Mouse (Mus musculus): ENCODE data around the gene Tmem121. TPM values are rescaled to one million over a fixed set of nuclear protein-coding genes. Genes with fewer than 3 reads are reported as not detected.

The Tmem121 gene
- polyA plus RNA-seq, 1 experiment from 2014 or later: 50.3 TPM

- Histone ChIP-seq H3K9ac (ENCODE audit: low read depth, low read length) (no peak overlapping the region), H3K36me3 (ENCODE audit: control insufficient read depth, insufficient read depth, low read length) (peaks cover 8% of the 10 kb centered on the region), H3K9me3 (replicated peaks; ENCODE audit: control insufficient read depth, low read length, poor library complexity, severe bottlenecking) (no peaks in the 10 kb centered on the region), H3K4me1 (ENCODE audit: control insufficient read depth, insufficient read depth, low read length) (peaks cover 6% of the 10 kb centered on the region), H3K27me3 (ENCODE audit: control insufficient read depth, insufficient read depth, low read depth, low read length) (peaks cover 8% of the 10 kb centered on the region), H3K4me3 (ENCODE audit: low read depth, low read length) (no peak overlapping the region), H3K4me2 (ENCODE audit: low read length) (no peak overlapping the region), H3K27ac (ENCODE audit: low read length) (no peak overlapping the region)
- WGBS: 44% methylated on average over 16 of the region's 16 CpGs
- ATAC-seq: no peak
Observed at GRCm38 (mm10) chr12:113148381-113149035, 37.2 kb upstream of the Tmem121 start.

- H3K27me3 ChIP-seq (ENCODE audit: control insufficient read depth, insufficient read depth, low read depth, low read length): peaks cover 8% of the 10 kb centered on the region
- H3K9me3 ChIP-seq (replicated peaks; ENCODE audit: control insufficient read depth, low read length, poor library complexity, severe bottlenecking): no peaks in the 10 kb centered on the region
- ATAC-seq: no peak
- no peak overlapping the region for H3K4me3 ChIP-seq (ENCODE audit: low read depth, low read length)
- H3K9ac ChIP-seq (ENCODE audit: low read depth, low read length): no peak overlapping the region
- H3K4me2 ChIP-seq (ENCODE audit: low read length): no peak overlapping the region
- 57% methylated on average over 4 of the region's 4 CpGs for WGBS
- H3K27ac ChIP-seq (ENCODE audit: low read length): no peak overlapping the region
- H3K36me3 ChIP-seq (ENCODE audit: control insufficient read depth, insufficient read depth, low read length): peaks cover 3% of the 10 kb centered on the region; the same call in 1 of the 2 replicates
- peaks cover 6% of the 10 kb centered on the region for H3K4me1 ChIP-seq (ENCODE audit: control insufficient read depth, insufficient read depth, low read length)
Observed at GRCm38 (mm10) chr12:113149341-113149740, 36.4 kb upstream of the Tmem121 start.

- peaks cover 8% of the 10 kb centered on the region for H3K4me1 ChIP-seq (ENCODE audit: control insufficient read depth, insufficient read depth, low read length)
- no peak overlapping the region for H3K4me2 ChIP-seq (ENCODE audit: low read length)
- WGBS: 79% methylated on average over 3 of the region's 3 CpGs
- H3K27me3 ChIP-seq (ENCODE audit: control insufficient read depth, insufficient read depth, low read depth, low read length): peaks cover 8% of the 10 kb centered on the region
- ATAC-seq: no peak
- no peaks in the 10 kb centered on the region for H3K9me3 ChIP-seq (replicated peaks; ENCODE audit: control insufficient read depth, low read length, poor library complexity, severe bottlenecking)
- no peak overlapping the region for H3K4me3 ChIP-seq (ENCODE audit: low read depth, low read length)
- no peak overlapping the region for H3K9ac ChIP-seq (ENCODE audit: low read depth, low read length)
- H3K27ac ChIP-seq (ENCODE audit: low read length): no peak overlapping the region
- no peaks in the 10 kb centered on the region; the same call in 1 of the 2 replicates for H3K36me3 ChIP-seq (ENCODE audit: control insufficient read depth, insufficient read depth, low read length)
Observed at GRCm38 (mm10) chr12:113149896-113150295, 35.8 kb upstream of the Tmem121 start.

- no peak for ATAC-seq
- Histone ChIP-seq H3K9ac (ENCODE audit: low read depth, low read length) (no peak overlapping the region), H3K27me3 (ENCODE audit: control insufficient read depth, insufficient read depth, low read depth, low read length) (peaks cover 8% of the 10 kb centered on the region), H3K4me2 (ENCODE audit: low read length) (no peak overlapping the region), H3K9me3 (replicated peaks; ENCODE audit: control insufficient read depth, low read length, poor library complexity, severe bottlenecking) (no peaks in the 10 kb centered on the region), H3K36me3 (ENCODE audit: control insufficient read depth, insufficient read depth, low read length) (no peaks in the 10 kb centered on the region), H3K27ac (ENCODE audit: low read length) (no peak overlapping the region), H3K4me1 (ENCODE audit: control insufficient read depth, insufficient read depth, low read length) (peaks cover 10% of the 10 kb centered on the region), H3K4me3 (ENCODE audit: low read depth, low read length) (no peak overlapping the region)
- WGBS: 82% methylated on average over 4 of the region's 4 CpGs
Observed at GRCm38 (mm10) chr12:113150591-113150990, 35.1 kb upstream of the Tmem121 start.

GRCm38 (mm10) chr12:113151046-113151445, 34.7 kb upstream of the Tmem121 start:
- H3K36me3 ChIP-seq (ENCODE audit: control insufficient read depth, insufficient read depth, low read length): no peaks in the 10 kb centered on the region
- H3K4me1 ChIP-seq (ENCODE audit: control insufficient read depth, insufficient read depth, low read length): peaks cover 10% of the 10 kb centered on the region
- 80% methylated on average over 8 of the region's 8 CpGs for WGBS
- H3K27me3 ChIP-seq (ENCODE audit: control insufficient read depth, insufficient read depth, low read depth, low read length): peaks cover 8% of the 10 kb centered on the region
- no peak overlapping the region for H3K4me2 ChIP-seq (ENCODE audit: low read length)
- no peak overlapping the region for H3K27ac ChIP-seq (ENCODE audit: low read length)
- H3K9ac ChIP-seq (ENCODE audit: low read depth, low read length): no peak overlapping the region
- H3K4me3 ChIP-seq (ENCODE audit: low read depth, low read length): no peak overlapping the region
- ATAC-seq: no peak
- H3K9me3 ChIP-seq (replicated peaks; ENCODE audit: control insufficient read depth, low read length, poor library complexity, severe bottlenecking): no peaks in the 10 kb centered on the region

DNA sequence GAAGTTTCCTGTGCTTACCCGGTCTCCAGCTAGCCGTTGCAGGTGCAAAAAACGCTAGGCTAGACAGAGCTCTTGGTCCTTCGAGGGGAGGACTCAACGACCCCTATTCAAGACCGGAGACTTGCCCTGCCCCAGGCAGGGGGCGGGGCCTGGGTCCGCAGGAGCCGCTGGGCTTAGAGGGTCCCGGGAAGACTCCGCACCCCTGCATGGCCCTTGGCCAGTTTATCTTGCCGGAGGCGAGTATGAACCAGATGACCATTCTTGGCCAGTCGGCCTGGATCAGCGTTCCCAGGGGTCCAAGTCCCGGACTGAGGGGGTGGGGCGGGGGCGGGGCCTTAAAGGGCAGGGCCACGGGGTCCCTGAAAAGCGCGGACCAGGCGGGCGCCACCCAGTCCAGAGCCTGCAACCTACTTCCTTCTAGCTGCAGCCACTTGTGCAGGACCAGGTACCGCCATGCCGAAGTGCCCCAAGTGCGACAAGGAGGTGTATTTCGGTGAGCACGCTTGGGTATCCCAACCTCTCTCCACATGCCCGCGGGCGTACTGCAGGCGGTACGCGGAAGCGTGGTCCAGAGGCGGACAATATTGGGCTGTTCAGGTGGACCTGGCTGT, 34.0 kb upstream of the Tmem121 start:
- H3K4me3 ChIP-seq (ENCODE audit: low read depth, low read length): peak overlapping the region; percentile 28
- no peak overlapping the region for H3K27ac ChIP-seq (ENCODE audit: low read length)
- peaks cover 8% of the 10 kb centered on the region for H3K27me3 ChIP-seq (ENCODE audit: control insufficient read depth, insufficient read depth, low read depth, low read length)
- 2% methylated on average over 36 of the region's 36 CpGs for WGBS
- no peak for ATAC-seq
- no peaks in the 10 kb centered on the region for H3K9me3 ChIP-seq (replicated peaks; ENCODE audit: control insufficient read depth, low read length, poor library complexity, severe bottlenecking)
- H3K9ac ChIP-seq (ENCODE audit: low read depth, low read length): 0 out of 2 replicates have a peak overlapping the region, but pooled peaks have one; percentile 25
- peak overlapping the region; percentile 58 for H3K4me2 ChIP-seq (ENCODE audit: low read length)
- H3K4me1 ChIP-seq (ENCODE audit: control insufficient read depth, insufficient read depth, low read length): peaks cover 13% of the 10 kb centered on the region
- H3K36me3 ChIP-seq (ENCODE audit: control insufficient read depth, insufficient read depth, low read length): no peaks in the 10 kb centered on the region

GRCm38 (mm10) chr12:113152272-113152661, 33.5 kb upstream of the Tmem121 start:
- Histone ChIP-seq H3K36me3 (ENCODE audit: control insufficient read depth, insufficient read depth, low read length) (no peaks in the 10 kb centered on the region), H3K4me3 (ENCODE audit: low read depth, low read length) (peak overlapping the region; percentile 28), H3K27me3 (ENCODE audit: control insufficient read depth, insufficient read depth, low read depth, low read length) (peaks cover 8% of the 10 kb centered on the region), H3K4me2 (ENCODE audit: low read length) (peak overlapping the region; percentile 58), H3K4me1 (ENCODE audit: control insufficient read depth, insufficient read depth, low read length) (peaks cover 18% of the 10 kb centered on the region), H3K9ac (ENCODE audit: low read depth, low read length) (0 out of 2 replicates have a peak overlapping the region, but pooled peaks have one; percentile 25), H3K9me3 (replicated peaks; ENCODE audit: control insufficient read depth, low read length, poor library complexity, severe bottlenecking) (no peaks in the 10 kb centered on the region), H3K27ac (ENCODE audit: low read length) (no peak overlapping the region)
- WGBS: 34% methylated on average over 19 of the region's 19 CpGs
- no peak for ATAC-seq

- no peak overlapping the region for H3K9ac ChIP-seq (ENCODE audit: low read depth, low read length)
- no peak for ATAC-seq
- H3K36me3 ChIP-seq (ENCODE audit: control insufficient read depth, insufficient read depth, low read length): no peaks in the 10 kb centered on the region
- peaks cover 19% of the 10 kb centered on the region for H3K4me1 ChIP-seq (ENCODE audit: control insufficient read depth, insufficient read depth, low read length)
- H3K27me3 ChIP-seq (ENCODE audit: control insufficient read depth, insufficient read depth, low read depth, low read length): peaks cover 8% of the 10 kb centered on the region
- H3K9me3 ChIP-seq (replicated peaks; ENCODE audit: control insufficient read depth, low read length, poor library complexity, severe bottlenecking): no peaks in the 10 kb centered on the region
- H3K4me2 ChIP-seq (ENCODE audit: low read length): no peak overlapping the region
- H3K4me3 ChIP-seq (ENCODE audit: low read depth, low read length): no peak overlapping the region
- no peak overlapping the region for H3K27ac ChIP-seq (ENCODE audit: low read length)
- 81% methylated on average over 6 of the region's 6 CpGs for WGBS
Observed at GRCm38 (mm10) chr12:113152991-113153525, 32.7 kb upstream of the Tmem121 start.

DNA sequence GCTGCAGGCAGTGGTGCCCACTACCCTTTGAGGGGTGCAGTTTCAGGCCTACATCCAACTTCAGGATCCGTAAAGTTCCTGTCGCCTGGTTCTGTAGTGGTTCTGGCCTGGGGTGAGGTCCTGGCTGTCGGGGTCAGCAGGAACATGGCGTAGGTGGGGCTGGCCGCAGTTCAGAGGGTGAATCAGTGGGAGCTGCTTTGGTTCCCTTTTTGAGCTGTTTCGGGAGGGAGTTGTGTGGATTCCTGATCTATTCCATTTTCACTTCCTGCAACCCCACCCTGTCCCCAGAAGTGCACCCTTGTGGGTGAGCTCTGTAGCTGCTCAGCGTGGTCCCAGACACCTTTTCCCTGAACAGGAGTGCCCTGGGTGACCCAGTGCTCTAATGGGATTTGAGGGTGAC, 31.8 kb upstream of the Tmem121 start:
- Histone ChIP-seq H3K9ac (ENCODE audit: low read depth, low read length) (no peak overlapping the region), H3K4me3 (ENCODE audit: low read depth, low read length) (no peak overlapping the region), H3K9me3 (replicated peaks; ENCODE audit: control insufficient read depth, low read length, poor library complexity, severe bottlenecking) (no peaks in the 10 kb centered on the region), H3K27ac (ENCODE audit: low read length) (no peak overlapping the region), H3K4me2 (ENCODE audit: low read length) (no peak overlapping the region), H3K4me1 (ENCODE audit: control insufficient read depth, insufficient read depth, low read length) (peaks cover 19% of the 10 kb centered on the region), H3K36me3 (ENCODE audit: control insufficient read depth, insufficient read depth, low read length) (no peaks in the 10 kb centered on the region), H3K27me3 (ENCODE audit: control insufficient read depth, insufficient read depth, low read depth, low read length) (peaks cover 8% of the 10 kb centered on the region)
- 96% methylated on average over 7 of the region's 7 CpGs for WGBS
- no peak for ATAC-seq

Data from midbrain, embryonic 16.5 days (tissue).